Mouse (Mus musculus) spleen, postnatal 36 days (tissue): Measurements from ENCODE around the gene Irf2bp2.

Experiments
- DNase-seq, 2 experiments: peaks; one replicate each; pipeline ENCODE4 v3.0.0; 2022; ENCODE audit warnings: low spot score in 2 of 2, mixed read lengths in 1 of 2

Gene Irf2bp2

DNA sequence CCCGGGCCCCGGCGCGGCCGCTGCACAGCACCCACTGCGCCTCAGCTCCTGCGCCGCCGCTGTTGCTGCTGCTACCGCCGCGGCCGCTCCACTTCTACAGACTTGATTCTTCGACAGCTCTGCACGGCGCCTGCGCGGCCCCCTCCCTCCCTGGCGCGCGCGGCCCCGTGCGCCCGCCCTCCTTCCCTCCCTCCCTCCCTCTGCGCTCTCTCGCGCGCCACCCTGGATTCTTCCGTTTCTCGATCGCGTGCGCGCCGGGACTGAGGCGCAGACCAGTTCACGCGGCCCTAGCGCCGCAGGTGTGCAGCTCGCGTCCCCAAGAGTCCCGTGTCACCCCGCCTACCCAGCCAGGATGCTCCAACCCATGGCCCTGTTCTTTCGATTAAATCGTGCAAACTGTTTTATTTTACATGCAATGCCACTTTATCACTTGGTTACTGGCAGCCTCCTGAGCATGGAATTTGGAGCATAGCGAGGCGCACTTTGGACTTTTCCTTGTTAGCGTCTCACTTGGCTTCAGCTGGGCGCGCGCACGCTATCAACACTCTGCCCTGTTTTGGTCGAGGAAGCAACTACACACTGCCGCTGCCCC lies at the start of gene Irf2bp2:
Gene Irf2bp2, minus strand, starts transcription at position 98 of the 592 bp plus-strand sequence.
- peak; percentile 90 to 92 for DNase-seq

DNA sequence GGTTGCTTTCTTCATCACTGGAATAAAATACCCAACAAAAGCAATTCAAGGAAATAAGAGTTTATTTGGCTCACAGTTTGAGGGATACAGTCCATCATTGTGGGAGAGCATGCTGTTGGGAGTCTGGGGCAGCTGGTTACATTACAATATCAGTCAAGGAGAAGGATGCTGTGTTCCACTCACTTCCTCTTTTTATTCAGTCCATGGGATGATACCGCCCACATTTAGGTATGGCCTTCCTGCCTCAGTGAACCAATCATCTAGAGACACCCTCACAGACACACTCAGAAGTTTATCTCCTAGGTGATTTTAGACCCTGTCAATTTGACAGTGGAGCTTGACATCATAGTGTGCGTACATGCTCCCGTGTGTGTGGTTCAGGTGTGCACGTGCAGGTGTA lies 48.9 kb upstream of the Irf2bp2 start:
- no peak for DNase-seq

- DNase-seq: no peak
These were observed 47.9 kb upstream of the Irf2bp2 start for GRCm38 (mm10) chr8:126641568-126642295.

DNA sequence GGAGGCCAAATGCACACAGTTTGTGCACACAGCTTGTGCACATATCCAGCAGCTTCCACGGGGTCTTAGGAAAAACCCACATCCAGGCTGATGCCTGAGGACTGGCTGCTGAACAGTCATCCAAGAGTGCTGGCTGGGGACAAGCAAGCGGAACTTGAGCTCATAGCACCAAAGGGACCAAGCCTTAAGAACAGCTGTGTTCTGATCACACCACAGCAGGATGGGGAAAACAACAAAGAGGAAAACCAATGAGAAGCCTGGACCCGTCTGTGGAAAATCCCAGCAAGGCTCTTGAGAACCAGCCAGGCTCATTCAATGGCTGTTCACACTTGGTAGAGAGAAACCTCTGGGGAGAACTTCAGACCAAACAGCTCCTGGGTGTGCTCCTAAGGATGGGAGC lies 45.4 kb upstream of the Irf2bp2 start:
- DNase-seq: no peak

GRCm38 (mm10) chr8:126638027-126638426 lies 44.2 kb upstream of the Irf2bp2 start:
- no peak for DNase-seq

DNA sequence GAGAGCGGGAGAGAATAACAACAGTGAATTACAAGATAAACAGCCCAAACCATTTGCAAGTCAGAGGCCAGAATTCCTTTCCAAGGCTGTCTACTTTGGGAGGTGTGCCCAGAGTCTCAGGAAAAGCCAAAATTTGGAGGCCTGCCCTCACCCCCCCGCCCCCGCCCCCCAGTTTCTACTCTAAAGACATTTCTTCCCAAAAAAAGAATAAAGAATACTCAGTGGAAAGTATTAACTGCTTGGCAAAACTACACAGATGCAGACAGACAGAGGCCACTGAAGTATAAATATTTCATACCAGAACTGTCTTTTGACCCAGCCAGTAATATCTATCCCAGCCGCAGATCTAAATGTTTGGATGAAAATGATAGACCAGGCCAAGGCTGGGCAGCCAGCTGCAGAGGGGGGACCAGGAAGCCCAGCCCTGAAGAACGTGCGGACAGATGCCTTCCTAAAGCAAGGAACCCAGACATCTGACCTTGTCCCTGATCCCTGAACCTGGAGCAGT lies 40.8 kb upstream of the Irf2bp2 start:
- DNase-seq: no peak

GRCm38 (mm10) chr8:126628616-126629015 lies 34.8 kb upstream of the Irf2bp2 start:
- DNase-seq: peak; percentile 67 to 70

- DNase-seq: peak in 1 of 2 experiments; percentile 18
These were observed 32.6 kb upstream of the Irf2bp2 start for GRCm38 (mm10) chr8:126626415-126626814.

DNA sequence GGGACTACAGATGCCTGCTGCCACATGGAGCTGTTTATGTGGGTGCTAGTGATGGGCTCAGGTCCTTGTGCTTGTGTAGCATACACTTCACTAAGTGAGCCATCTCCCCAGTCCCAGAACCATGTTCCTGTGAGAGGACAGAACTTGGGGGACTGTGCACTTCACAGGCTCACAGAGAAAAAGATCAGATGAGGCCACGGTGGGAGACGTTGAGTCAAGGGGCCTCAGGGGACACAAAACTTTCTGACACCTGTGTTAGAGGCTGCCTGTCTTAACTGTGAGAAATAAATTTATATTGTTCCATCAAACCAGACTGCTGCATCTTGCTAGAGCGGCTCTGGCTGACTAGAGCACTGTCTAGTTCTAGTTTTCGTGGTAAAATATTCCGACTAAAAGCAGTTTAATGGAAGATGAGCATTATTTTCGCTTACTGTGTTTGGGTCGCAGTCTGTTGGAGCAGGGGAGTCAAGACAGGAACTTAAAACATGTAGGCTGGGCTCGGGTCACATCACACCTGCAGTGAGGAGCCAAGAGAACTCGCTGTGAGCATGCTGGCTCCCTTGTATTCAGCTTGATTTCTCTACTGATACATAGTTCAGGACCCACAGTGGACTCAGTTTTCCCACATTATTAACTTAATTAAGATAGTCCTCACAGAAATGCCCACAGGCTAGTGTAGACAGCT lies 28.5 kb upstream of the Irf2bp2 start:
- DNase-seq: no peak

DNA sequence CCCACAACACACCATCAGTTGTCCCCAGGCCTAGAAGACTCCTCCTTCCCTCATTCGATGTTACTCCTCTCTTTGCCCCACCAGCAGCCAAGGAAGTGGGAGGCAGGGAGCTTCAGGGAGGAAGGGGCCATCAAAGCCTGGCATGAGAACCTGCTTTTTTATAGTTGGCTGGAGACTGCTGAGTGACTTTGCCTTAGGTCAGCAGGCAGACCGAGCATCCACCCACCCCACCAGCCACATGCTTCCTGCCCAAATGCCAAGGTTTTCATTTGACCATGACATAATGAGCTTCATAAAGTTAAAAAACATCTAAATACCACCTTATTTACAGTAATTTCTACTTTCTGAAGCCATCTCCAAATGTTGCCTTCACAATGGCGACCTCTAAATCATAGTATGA lies 26.9 kb upstream of the Irf2bp2 start:
- DNase-seq: no peak

- no peak for DNase-seq
These were observed 25.7 kb upstream of the Irf2bp2 start for GRCm38 (mm10) chr8:126619487-126619886.

- no peak for DNase-seq
These were observed 23.9 kb upstream of the Irf2bp2 start for GRCm38 (mm10) chr8:126617665-126618064.

DNA sequence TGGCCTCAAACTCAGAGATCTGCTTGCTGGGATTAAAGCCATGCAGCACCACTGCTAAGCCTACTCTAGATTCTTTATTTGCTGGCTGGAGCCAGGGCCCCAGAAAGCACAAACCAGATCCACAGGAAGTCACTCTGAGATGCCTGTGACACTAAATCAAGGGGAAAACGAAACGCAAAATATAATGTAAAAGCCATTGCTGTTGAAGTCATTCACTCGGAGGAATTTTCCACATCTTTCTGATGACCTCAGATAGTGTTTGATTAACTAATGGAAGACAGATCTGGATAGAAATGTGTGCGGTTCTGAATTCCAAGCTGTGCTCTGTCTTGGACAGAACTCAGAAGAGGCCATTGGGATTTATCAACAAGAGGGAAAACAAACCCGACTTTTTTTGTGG lies 22.9 kb upstream of the Irf2bp2 start:
- DNase-seq: no peak

GRCm38 (mm10) chr8:126615765-126616164 lies 22.0 kb upstream of the Irf2bp2 start:
- peak; percentile 61 to 63 for DNase-seq

GRCm38 (mm10) chr8:126614740-126615132 lies 20.9 kb upstream of the Irf2bp2 start:
- DNase-seq: no peak

DNA sequence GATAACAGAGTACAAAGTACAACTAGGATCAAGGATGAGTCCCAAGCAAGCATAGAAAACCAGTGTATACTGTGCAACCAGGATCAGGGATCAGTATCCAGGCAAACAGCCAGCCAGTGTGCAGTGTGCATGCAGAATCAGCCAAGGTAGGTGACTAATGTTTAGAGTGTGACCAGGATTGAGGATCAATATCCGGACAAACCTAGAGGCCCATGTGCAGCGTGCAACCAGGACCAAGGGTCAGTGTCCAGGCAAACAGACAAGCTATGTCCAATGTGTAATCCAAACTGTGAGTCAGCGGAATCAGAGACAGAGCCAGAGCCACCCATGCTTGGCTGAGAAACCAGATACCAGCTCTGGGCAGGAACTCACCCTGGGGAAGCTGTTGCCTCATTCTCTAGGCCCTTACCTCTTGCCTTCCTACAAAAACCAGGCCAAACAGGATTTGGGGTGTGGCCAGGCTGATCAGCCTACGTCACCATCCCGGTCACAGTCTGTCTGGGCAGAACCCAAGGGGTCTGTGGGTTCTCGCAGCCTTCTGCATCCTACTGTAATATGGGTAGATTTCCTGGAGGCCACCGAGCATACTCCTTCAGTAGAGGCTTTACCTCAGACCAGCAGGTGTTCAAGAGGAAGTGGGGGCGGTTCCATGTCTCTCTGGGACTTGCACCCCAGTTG lies 20.4 kb upstream of the Irf2bp2 start:
- peak; percentile 23 to 28 for DNase-seq

DNA sequence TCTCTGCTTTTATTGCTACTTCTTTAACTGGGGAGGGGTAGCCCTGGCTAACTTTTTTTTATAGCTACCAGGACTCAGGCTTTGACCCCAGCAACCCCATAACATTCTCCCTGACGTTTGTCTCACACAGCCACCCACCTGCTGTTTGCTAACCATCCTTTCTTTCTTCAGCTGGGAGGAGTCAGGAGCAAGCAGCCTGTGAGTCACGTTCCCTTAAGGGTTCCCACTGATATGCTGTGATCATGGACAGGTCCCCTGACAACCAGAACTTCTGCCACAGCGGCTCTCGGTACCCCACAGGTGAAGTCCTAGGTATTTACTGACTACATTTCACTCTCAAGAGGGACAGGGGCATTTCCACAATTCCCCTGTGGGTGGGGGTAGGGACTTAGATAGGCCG lies 19.4 kb upstream of the Irf2bp2 start:
- no peak for DNase-seq

DNA sequence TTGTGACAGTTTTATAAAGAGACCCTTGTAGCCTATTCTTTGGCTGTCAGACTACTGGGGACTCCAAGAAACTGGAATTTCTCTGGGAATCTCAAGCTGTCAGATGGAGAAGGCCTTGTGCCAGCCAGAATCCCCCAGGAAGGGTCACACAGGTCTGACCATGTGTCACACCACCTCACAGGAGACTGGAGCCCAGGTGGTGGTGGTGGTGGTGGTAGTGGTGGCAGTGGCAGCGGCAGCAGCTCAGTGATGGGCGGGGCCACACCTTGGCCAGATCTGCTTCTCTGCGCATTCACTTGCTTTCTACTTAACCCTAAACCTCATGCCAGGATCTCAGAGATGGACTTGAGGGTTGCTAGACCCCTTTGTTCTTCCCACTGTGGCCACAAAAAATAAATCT lies 19.0 kb upstream of the Irf2bp2 start:
- no peak for DNase-seq

- no peak for DNase-seq
These were observed 16.9 kb upstream of the Irf2bp2 start for GRCm38 (mm10) chr8:126610713-126611112.

DNA sequence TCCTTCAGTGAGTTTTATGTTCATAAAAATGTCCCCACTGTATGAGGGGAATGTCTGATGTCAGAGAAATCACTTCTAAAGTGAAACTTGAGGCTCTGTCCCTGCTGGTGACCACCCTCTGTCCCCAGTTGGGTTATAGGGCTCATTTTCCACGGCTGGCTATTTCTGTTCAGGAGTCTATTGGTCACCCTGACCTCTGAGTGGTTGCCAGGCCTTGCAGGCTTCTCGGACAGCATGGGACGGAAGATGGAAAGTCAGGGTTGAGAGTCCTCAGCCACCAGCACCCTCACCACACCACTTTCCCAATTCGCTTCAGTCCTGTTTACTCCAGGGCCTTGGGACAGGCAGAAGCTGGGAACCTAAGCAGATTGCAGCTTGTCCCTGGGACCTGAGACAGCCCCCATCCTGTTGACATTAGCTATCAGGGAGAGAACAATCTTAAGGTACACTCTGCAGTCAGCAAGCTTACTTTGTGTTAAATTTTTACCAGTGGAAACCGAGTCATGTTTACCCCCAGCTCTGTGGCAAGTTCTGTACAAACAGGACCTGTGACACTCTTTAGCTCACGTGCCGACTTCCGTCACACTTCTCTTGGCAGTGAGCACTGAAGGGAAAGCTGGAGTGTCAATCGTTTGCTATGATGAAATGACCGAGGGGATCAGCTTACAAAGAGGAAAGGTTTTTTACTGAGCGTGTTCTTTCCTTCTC lies 15.9 kb upstream of the Irf2bp2 start:
- DNase-seq: no peak

DNA sequence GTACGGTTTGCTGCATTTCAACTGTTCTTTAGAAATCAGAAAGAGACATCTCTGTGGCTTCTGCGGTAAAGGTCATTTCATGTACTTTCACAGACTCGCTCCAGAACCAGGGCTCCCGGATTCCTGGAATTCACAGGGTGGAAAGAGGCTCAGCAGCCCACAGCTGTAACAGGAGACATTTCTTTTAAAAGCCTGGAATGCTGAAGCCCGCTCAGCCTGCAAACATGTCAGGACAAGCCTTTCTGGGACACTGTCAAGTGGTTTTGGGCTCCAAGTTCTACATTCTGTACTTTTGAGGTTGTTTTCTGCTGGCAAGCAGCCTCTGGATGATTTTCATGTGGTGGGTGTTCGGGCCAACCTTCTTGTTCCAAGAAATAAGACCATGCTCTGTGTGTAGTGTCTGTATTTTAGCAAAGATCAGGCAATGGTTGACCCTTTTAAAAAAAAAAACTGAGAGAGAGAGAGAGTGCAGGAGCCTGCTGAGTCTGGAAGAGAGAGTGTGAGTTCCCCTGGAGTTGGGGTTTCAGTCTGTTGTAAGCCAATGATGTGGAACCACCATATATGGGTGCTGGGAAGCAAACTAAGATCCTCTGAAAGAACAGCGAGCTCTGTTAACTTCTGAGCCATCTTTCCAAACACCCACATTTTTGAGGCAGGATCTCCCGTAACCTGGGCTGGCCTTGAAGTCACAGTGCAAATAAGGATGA lies 9.6 kb upstream of the Irf2bp2 start:
- DNase-seq: no peak
